Mouse (Mus musculus): ENCODE data around the gene Cracr2a. TPM values are rescaled to one million over a fixed set of nuclear protein-coding genes. Genes with fewer than 3 reads are reported as not detected.

Cracr2a gene
- polyA plus RNA-seq, 1 experiment = 0.83 TPM

GRCm38 (mm10) chr6:127617258-127618025 is 56.3 kb downstream of the Cracr2a start:
- H3K4me3 ChIP-seq (ENCODE audit: insufficient read depth, low read length) = no peak overlapping the region
- TF ChIP-seq CTCF (IDR thresholded peaks at IDR 0.05; ENCODE audit: low read depth, low read length) (0 out of 2 replicates have a peak, but pooled peaks have one; percentile 25), POLR2A (IDR thresholded peaks at IDR 0.05; ENCODE audit: borderline replicate concordance, low read depth, low read length) (no peak)
- H3K27ac ChIP-seq (ENCODE audit: insufficient read depth, low read depth, low read length) = no peak overlapping the region
- no peaks in the 10 kb centered on the region for H3K4me1 ChIP-seq (ENCODE audit: control insufficient read depth, insufficient read depth, low read length)

- H3K4me1 ChIP-seq (ENCODE audit: control insufficient read depth, insufficient read depth, low read length) = no peaks in the 10 kb centered on the region
Measured at GRCm38 (mm10) chr6:127618686-127619085, 57.5 kb downstream of the Cracr2a start.

GRCm38 (mm10) chr6:127625135-127625534 is 64.0 kb downstream of the Cracr2a start:
- H3K4me1 ChIP-seq (ENCODE audit: control insufficient read depth, insufficient read depth, low read length) = no peaks in the 10 kb centered on the region
- TF ChIP-seq POLR2A (IDR thresholded peaks at IDR 0.05; ENCODE audit: borderline replicate concordance, low read depth, low read length) (no peak), CTCF (IDR thresholded peaks at IDR 0.05; ENCODE audit: low read depth, low read length) (peak; percentile 72)
- no peak overlapping the region for H3K4me3 ChIP-seq (ENCODE audit: insufficient read depth, low read length)
- no peak overlapping the region for H3K27ac ChIP-seq (ENCODE audit: insufficient read depth, low read depth, low read length)

More at GRCm38 (mm10) chr6:127618686-127619085, 57.5 kb downstream of the Cracr2a start:
- Histone ChIP-seq H3K27ac (ENCODE audit: insufficient read depth, low read depth, low read length) (no peak overlapping the region), H3K4me3 (ENCODE audit: insufficient read depth, low read length) (no peak overlapping the region)
- no peak for TF ChIP-seq POLR2A (IDR thresholded peaks at IDR 0.05; ENCODE audit: borderline replicate concordance, low read depth, low read length)
- TF ChIP-seq CTCF (IDR thresholded peaks at IDR 0.05; ENCODE audit: low read depth, low read length) = no peak

- TF ChIP-seq CTCF (IDR thresholded peaks at IDR 0.05; ENCODE audit: low read depth, low read length) (no peak), POLR2A (IDR thresholded peaks at IDR 0.05; ENCODE audit: borderline replicate concordance, low read depth, low read length) (no peak)
- H3K4me1 ChIP-seq (ENCODE audit: control insufficient read depth, insufficient read depth, low read length) = no peaks in the 10 kb centered on the region
- H3K27ac ChIP-seq (ENCODE audit: insufficient read depth, low read depth, low read length) = no peak overlapping the region
- H3K4me3 ChIP-seq (ENCODE audit: insufficient read depth, low read length) = no peak overlapping the region
Measured at GRCm38 (mm10) chr6:127627453-127627852, 66.3 kb downstream of the Cracr2a start.

- H3K4me3 ChIP-seq (ENCODE audit: insufficient read depth, low read length) = no peak overlapping the region
- H3K27ac ChIP-seq (ENCODE audit: insufficient read depth, low read depth, low read length) = no peak overlapping the region
- H3K4me1 ChIP-seq (ENCODE audit: control insufficient read depth, insufficient read depth, low read length) = no peaks in the 10 kb centered on the region
- TF ChIP-seq CTCF (IDR thresholded peaks at IDR 0.05; ENCODE audit: low read depth, low read length) (no peak), POLR2A (IDR thresholded peaks at IDR 0.05; ENCODE audit: borderline replicate concordance, low read depth, low read length) (no peak)
Measured at GRCm38 (mm10) chr6:127629249-127629648, 68.1 kb downstream of the Cracr2a start.

GRCm38 (mm10) chr6:127634858-127635257 is 73.7 kb downstream of the Cracr2a start:
- H3K4me1 ChIP-seq (ENCODE audit: control insufficient read depth, insufficient read depth, low read length) = no peaks in the 10 kb centered on the region
- no peak overlapping the region for H3K4me3 ChIP-seq (ENCODE audit: insufficient read depth, low read length)
- no peak overlapping the region for H3K27ac ChIP-seq (ENCODE audit: insufficient read depth, low read depth, low read length)
- TF ChIP-seq POLR2A (IDR thresholded peaks at IDR 0.05; ENCODE audit: borderline replicate concordance, low read depth, low read length) (no peak), CTCF (IDR thresholded peaks at IDR 0.05; ENCODE audit: low read depth, low read length) (no peak)

GRCm38 (mm10) chr6:127635462-127636189 is 74.5 kb downstream of the Cracr2a start:
- Histone ChIP-seq H3K4me1 (ENCODE audit: control insufficient read depth, insufficient read depth, low read length) (no peaks in the 10 kb centered on the region), H3K4me3 (ENCODE audit: insufficient read depth, low read length) (no peak overlapping the region), H3K27ac (ENCODE audit: insufficient read depth, low read depth, low read length) (no peak overlapping the region)
- no peak for TF ChIP-seq CTCF (IDR thresholded peaks at IDR 0.05; ENCODE audit: low read depth, low read length)
- no peak for TF ChIP-seq POLR2A (IDR thresholded peaks at IDR 0.05; ENCODE audit: borderline replicate concordance, low read depth, low read length)

GRCm38 (mm10) chr6:127641077-127641801 is 80.1 kb downstream of the Cracr2a start:
- Histone ChIP-seq H3K27ac (ENCODE audit: insufficient read depth, low read depth, low read length) (no peak overlapping the region), H3K4me3 (ENCODE audit: insufficient read depth, low read length) (no peak overlapping the region), H3K4me1 (ENCODE audit: control insufficient read depth, insufficient read depth, low read length) (no peaks in the 10 kb centered on the region)
- TF ChIP-seq CTCF (IDR thresholded peaks at IDR 0.05; ENCODE audit: low read depth, low read length) (no peak), POLR2A (IDR thresholded peaks at IDR 0.05; ENCODE audit: borderline replicate concordance, low read depth, low read length) (no peak)

- TF ChIP-seq POLR2A (IDR thresholded peaks at IDR 0.05; ENCODE audit: borderline replicate concordance, low read depth, low read length) (no peak), CTCF (IDR thresholded peaks at IDR 0.05; ENCODE audit: low read depth, low read length) (no peak)
Measured at GRCm38 (mm10) chr6:127655988-127656387, 94.8 kb downstream of the Cracr2a start.

More at GRCm38 (mm10) chr6:127655988-127656387, 94.8 kb downstream of the Cracr2a start:
- H3K27ac ChIP-seq (ENCODE audit: insufficient read depth, low read depth, low read length) = no peak overlapping the region
- no peaks in the 10 kb centered on the region for H3K4me1 ChIP-seq (ENCODE audit: control insufficient read depth, insufficient read depth, low read length)
- no peak overlapping the region for H3K4me3 ChIP-seq (ENCODE audit: insufficient read depth, low read length)

Data from bone marrow macrophage, adult 2 months (primary cell).